Mouse (Mus musculus) liver, embryonic 14.5 days (tissue): Measurements from ENCODE around the gene Kcnma1.

Experiments
- CTCF ChIP-seq: IDR thresholded peaks from 2 replicates; pipeline ENCODE4 v1.5.1; 2016; ENCODE audit warnings: antibody characterized with exemption, low read depth, control low read depth
- EP300 ChIP-seq: IDR thresholded peaks from 2 replicates; pipeline ENCODE4 v1.6.1; 2016; ENCODE audit warnings: antibody characterized with exemption, low read depth

DNA sequence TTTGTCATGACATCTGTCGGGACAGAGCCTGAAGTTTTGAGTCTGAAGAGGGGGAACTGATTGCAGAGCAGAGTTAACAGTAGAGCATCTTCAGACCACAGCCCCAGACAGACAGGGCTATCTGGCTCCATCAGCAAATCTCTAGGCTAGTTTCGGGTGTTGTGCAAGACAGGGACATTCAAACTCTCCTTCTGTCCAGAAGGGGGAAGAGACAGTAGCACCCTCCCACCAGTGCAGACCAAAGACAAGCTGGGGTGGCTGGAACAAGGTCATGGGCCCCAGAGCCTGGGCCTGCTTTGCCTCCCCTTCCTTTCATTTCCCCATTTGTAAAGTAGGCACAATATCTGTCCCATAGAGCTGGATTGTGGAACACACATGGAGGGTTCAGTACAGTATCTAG is 189.4 kb downstream of the Kcnma1 start:
- TF ChIP-seq CTCF = no peak
- no peak for TF ChIP-seq EP300
